Mouse (Mus musculus): ENCODE results near the gene Gm20422. TPM values are rescaled to one million over a fixed set of nuclear protein-coding genes. Genes with fewer than 3 reads are reported as not detected.

The Gm20422 gene
- total RNA-seq, 2 experiments from 2014 or later, result 2.8 to 3.5 TPM

GRCm38 (mm10) chr8:69804537-69804936, 29.9 kb upstream of the Gm20422 start:
- no peak overlapping the region for H3K4me3 ChIP-seq
- DNase-seq (ENCODE audit: low spot score in 2 of 2), result no peak
- no peak for TF ChIP-seq CTCF (conservative IDR thresholded peaks at IDR 0.05)
- H3K27ac ChIP-seq, result no peak overlapping the region

GRCm38 (mm10) chr8:69803366-69803765, 28.7 kb upstream of the Gm20422 start:
- H3K27ac ChIP-seq, result no peak overlapping the region
- TF ChIP-seq CTCF (conservative IDR thresholded peaks at IDR 0.05), result no peak
- no peak overlapping the region for H3K4me3 ChIP-seq
- no peak for DNase-seq (ENCODE audit: low spot score in 2 of 2)

DNA sequence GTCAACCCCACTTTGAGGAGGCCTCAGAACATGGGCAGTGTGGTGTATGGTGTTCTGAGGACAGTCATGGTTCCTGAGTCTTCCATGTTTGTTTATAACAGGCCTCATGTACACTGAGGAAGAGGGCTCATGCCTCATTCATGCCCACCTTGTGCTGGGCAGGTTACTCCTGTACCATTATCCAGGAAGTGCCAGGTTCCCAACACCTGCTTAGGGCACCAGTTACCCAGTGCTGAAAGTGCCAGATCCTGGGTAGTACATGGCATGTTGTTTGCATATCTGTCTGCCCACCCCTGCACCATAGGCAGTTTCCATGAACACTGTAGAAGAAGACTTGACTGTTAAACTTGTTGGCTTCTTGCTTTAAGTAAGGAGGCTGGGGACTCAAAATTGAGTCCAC, 27.5 kb upstream of the Gm20422 start:
- Histone ChIP-seq H3K27ac (no peak overlapping the region), H3K4me3 (no peak overlapping the region)
- no peak for DNase-seq (ENCODE audit: low spot score in 2 of 2)
- TF ChIP-seq CTCF (conservative IDR thresholded peaks at IDR 0.05), result no peak

DNA sequence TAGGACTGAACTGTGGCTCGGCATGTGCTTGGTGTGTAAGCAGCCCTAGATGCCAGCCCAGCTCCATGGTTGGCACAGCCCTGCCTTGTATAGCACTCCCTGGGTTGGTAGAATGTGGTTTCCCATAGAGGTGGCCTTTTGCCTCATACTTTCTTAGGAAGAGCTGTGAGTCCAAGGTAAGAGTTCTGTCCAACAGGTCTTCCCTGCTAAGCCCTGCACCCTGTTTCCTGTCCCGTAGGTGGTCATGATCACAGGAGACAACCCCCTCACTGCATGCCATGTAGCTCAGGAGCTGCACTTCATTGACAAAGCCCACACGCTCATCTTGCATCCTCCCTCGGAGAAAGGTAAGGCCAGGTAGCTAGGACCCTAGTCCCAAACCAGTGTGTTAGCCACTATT, 27.1 kb upstream of the Gm20422 start:
- Histone ChIP-seq H3K27ac (no peak overlapping the region), H3K4me3 (no peak overlapping the region)
- TF ChIP-seq CTCF (conservative IDR thresholded peaks at IDR 0.05), result no peak
- no peak for DNase-seq (ENCODE audit: low spot score in 2 of 2)

- no peak for DNase-seq (ENCODE audit: low spot score in 2 of 2)
- TF ChIP-seq CTCF (conservative IDR thresholded peaks at IDR 0.05), result no peak
Observed at GRCm38 (mm10) chr8:69799946-69800345, 25.3 kb upstream of the Gm20422 start.

DNA sequence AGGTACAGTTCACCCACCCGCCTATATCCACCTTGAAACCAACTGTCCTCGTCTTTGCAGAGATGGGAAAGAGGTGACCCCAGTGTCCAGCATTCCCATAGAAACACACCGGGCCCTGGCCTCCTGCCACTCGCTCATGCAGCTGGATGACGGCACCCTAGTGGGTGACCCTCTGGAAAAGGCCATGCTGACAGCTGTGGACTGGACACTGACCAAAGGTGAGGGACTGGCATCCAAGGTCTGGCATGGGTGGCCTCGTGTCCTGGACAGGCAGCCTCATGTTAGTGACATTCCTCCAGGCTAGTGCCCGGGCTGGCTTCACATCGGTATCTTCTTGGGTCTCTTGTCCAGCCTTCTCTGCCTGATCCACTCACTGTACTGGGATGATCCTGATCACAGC, 24.6 kb upstream of the Gm20422 start:
- no peak for DNase-seq (ENCODE audit: low spot score in 2 of 2)
- no peak overlapping the region for H3K4me3 ChIP-seq

More at GRCm38 (mm10) chr8:69799946-69800345, 25.3 kb upstream of the Gm20422 start:
- no peak overlapping the region for H3K27ac ChIP-seq
- H3K4me3 ChIP-seq, result no peak overlapping the region

DNA sequence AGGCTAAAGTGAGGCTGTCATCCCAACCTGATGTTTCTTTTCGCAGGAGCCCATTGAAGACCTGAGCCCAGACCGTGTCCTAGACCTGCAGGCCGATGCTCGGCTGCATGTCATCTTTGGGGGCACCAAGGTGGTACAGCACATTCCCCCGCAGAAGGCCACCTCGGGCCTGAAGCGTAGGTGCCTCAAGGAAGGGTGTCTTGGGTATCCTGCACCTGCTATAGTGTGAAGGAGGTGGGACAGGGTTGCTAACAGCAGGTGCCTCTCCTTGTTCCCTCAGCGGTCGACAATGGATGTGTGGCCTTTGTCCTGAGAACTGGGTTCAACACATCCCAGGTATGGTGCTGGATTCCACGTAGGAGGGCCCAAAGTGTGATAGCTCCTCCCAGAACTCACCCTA, 23.0 kb upstream of the Gm20422 start:
- no peak overlapping the region for H3K27ac ChIP-seq
- no peak for TF ChIP-seq CTCF (conservative IDR thresholded peaks at IDR 0.05)
- no peak for DNase-seq (ENCODE audit: low spot score in 2 of 2)
- no peak overlapping the region for H3K4me3 ChIP-seq

More for the DNA sequence above, 24.6 kb upstream of the Gm20422 start:
- H3K27ac ChIP-seq, result no peak overlapping the region
- TF ChIP-seq CTCF (conservative IDR thresholded peaks at IDR 0.05), result no peak

- Histone ChIP-seq H3K4me3 (no peak overlapping the region), H3K27ac (no peak overlapping the region)
- TF ChIP-seq CTCF (conservative IDR thresholded peaks at IDR 0.05), result no peak
- no peak for DNase-seq (ENCODE audit: low spot score in 2 of 2)
Observed at GRCm38 (mm10) chr8:69796721-69797345, 22.1 kb upstream of the Gm20422 start.

DNA sequence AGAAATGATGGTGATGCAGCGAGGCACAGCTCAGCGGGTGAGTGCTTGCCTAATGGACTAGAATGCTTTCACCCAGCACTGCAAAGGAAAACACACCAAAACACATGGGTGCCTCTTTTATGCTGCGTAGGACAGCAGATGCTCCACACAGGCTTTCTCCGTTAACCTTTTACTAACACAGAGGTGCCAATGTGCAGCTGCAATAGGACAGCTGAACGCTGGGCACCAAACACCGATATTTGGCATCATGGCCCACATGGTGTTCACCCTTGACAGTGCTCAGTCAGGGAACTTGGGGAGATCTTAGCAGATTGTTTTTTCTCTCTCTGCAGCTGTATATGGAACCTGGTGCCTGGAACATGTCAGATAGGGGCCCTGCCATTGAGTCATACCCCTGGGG, 20.2 kb upstream of the Gm20422 start:
- no peak for TF ChIP-seq CTCF (conservative IDR thresholded peaks at IDR 0.05)
- no peak for DNase-seq (ENCODE audit: low spot score in 2 of 2)
- Histone ChIP-seq H3K27ac (no peak overlapping the region), H3K4me3 (no peak overlapping the region)

- DNase-seq (ENCODE audit: low spot score in 2 of 2), result no peak
- Histone ChIP-seq H3K27ac (no peak overlapping the region), H3K4me3 (no peak overlapping the region)
- TF ChIP-seq CTCF (conservative IDR thresholded peaks at IDR 0.05), result no peak
Observed at GRCm38 (mm10) chr8:69794096-69794495, 19.4 kb upstream of the Gm20422 start.

- Histone ChIP-seq H3K4me3 (no peak overlapping the region), H3K27ac (no peak overlapping the region)
- no peak for DNase-seq (ENCODE audit: low spot score in 2 of 2)
- TF ChIP-seq CTCF (conservative IDR thresholded peaks at IDR 0.05), result no peak
Observed at GRCm38 (mm10) chr8:69793666-69794065, 19.0 kb upstream of the Gm20422 start.

DNA sequence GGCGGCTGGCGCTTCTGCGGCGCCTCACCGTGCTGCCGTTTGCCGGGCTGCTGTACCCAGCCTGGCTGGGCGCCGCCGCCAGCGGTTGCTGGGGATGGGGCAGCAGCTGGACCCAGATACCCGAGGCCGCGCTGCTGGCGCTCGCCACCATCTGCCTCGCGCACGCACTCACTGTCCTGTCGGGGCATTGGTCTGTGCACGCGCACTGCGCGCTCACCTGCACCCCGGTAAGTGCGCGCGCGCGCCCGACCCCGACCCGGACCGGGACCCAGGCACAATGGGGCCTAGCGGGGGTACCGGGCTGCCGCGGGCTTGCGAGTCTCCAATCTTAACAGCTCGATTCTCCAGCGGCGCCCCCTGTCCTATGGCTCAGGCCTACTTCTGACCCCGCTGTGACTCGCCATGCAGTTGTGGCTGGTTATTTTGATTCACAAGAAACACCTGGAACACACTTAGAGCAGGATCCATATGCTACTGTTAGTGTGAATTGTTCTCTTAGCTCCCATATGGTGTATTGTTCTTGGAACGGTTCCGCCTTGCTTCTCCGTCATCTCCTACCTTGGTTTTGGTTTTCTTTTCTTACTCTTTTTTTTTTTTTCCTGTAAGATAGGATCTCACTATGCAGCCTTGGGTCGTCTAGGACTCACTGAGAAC, 16.9 kb upstream of the Gm20422 start:
- no peak for TF ChIP-seq CTCF (conservative IDR thresholded peaks at IDR 0.05)
- Histone ChIP-seq H3K4me3 (peak overlapping the region; percentile 96), H3K27ac (peak overlapping the region; percentile 92)
- no peak for DNase-seq (ENCODE audit: low spot score in 2 of 2)

- peak; percentile 84 to 87 for DNase-seq (ENCODE audit: low spot score in 2 of 2)
- TF ChIP-seq CTCF (conservative IDR thresholded peaks at IDR 0.05), result no peak
- H3K4me3 ChIP-seq, result peak within 1 kb of the TSS; percentile 96
- H3K27ac ChIP-seq, result peak within 1 kb of the TSS; percentile 92
Observed at GRCm38 (mm10) chr8:69790773-69791367, 16.2 kb upstream of the Gm20422 start, which contains the start of the genes Atp13a1 and Zfp866. Gene Atp13a1, plus strand, starts transcription at chr8:69791163. Gene Zfp866, minus strand, starts transcription at chr8:69791178.
